Mouse (Mus musculus) lung, embryonic 14.5 days (tissue): ENCODE results near the gene Tomm6. TPM values are rescaled to one million over a fixed set of nuclear protein-coding genes. Genes with fewer than 3 reads are reported as not detected.

Experiments used
- ATAC-seq: fragments of 200-750 bp; cut with Nextera tagmentation; 2 replicates; pipeline ENCODE4 v1.8.0; 2017; ENCODE audit warnings: mild to moderate bottlenecking, moderate TSS enrichment, moderate library complexity; ENCODE audit not compliant: insufficient read depth
- DNase-seq: peaks from one replicate; pipeline ENCODE4 v3.0.0-alpha.2; 2015
- H3K27ac ChIP-seq: fragments of 300-500 bp; sonication (generic); 2 replicates; pipeline ENCODE4 v1.5.1; 2014; ENCODE audit warnings: low read depth, mild to moderate bottlenecking, moderate library complexity
- H3K27me3 ChIP-seq: fragments of 300-500 bp; sonication (generic); 2 replicates; pipeline ENCODE4 v1.6.1; 2014; ENCODE audit warnings: low read length, control low read depth; ENCODE audit not compliant: insufficient read depth
- H3K36me3 ChIP-seq: fragments of 300-500 bp; sonication (generic); 2 replicates; pipeline ENCODE4 v1.6.1; 2014; ENCODE audit warnings: control low read depth; ENCODE audit not compliant: insufficient read depth
- H3K4me1 ChIP-seq: fragments of 300-500 bp; sonication (generic); 2 replicates; pipeline ENCODE4 v1.6.1; 2014; ENCODE audit warnings: antibody characterized with exemption, control low read depth; ENCODE audit not compliant: insufficient read depth
- H3K4me2 ChIP-seq: fragments of 300-500 bp; sonication (generic); 2 replicates; pipeline ENCODE4 v1.6.1; 2014; ENCODE audit warnings: mild to moderate bottlenecking
- H3K4me3 ChIP-seq: fragments of 300-500 bp; sonication (generic); 2 replicates; pipeline ENCODE4 v1.5.1; 2014; ENCODE audit warnings: low read depth, low read length
- H3K9ac ChIP-seq: fragments of 300-500 bp; sonication (generic); 2 replicates; pipeline ENCODE4 v1.6.1; 2014
- H3K9me3 ChIP-seq: fragments of 300-500 bp; sonication (generic); 2 replicates; pipeline ENCODE4 v1.6.1; 2016; ENCODE audit warnings: low read depth, low read length, control low read depth
- CTCF ChIP-seq: IDR thresholded peaks from 2 replicates; pipeline ENCODE4 v1.5.1; 2016; ENCODE audit warnings: antibody characterized with exemption, low read depth
- WGBS: fragments of 180-500 bp; shearing (Covaris S2); extraction: QIAGEN DNeasy Blood & Tissue Kit; methylation state at CpG from one replicate; pipeline ENCODE4 v1.1.7; 2014; 5-methylcytosine and 5-hydroxymethylcytosine counted together
- polyA plus RNA-seq: library from polyadenylated mRNA; unstranded; fragments of >200 nt; fragmentation: Nextera tagmentation; extraction: Ambion mirVana; gene quantifications from 2 replicates; pipeline ENCODE4 v1.2.1, GENCODE M21; 2014

Tomm6 gene
- 433 and 434 TPM in 2 replicates for polyA plus RNA-seq

DNA sequence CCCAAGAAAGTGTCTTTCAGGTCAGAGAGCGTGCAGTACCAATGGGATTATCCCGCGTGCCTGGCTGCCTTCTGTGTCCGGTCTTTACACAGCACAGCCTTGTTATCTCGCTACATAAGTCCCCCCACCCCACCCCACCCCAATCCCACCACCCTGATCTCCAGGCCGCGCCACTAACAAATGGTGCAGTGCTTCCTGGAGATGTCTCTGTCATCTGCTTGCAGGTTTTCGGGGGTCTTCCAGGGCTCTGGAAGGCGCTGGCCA is at the start of gene Tomm6:
Gene Tomm6, minus strand, starts transcription at position 43 of the 264 bp plus-strand sequence.
- Histone ChIP-seq H3K4me2 (peak within 1 kb of the TSS; percentile 99), H3K9ac (peak within 1 kb of the TSS; percentile 82), H3K27me3 (no peaks in the 10 kb centered on the region), H3K4me3 (peak within 1 kb of the TSS; percentile 81), H3K27ac (peak within 1 kb of the TSS; percentile 86), H3K9me3 (no peaks in the 10 kb centered on the region), H3K4me1 (peaks cover 7% of the 10 kb centered on the region; the same call in 1 of the 2 replicates), H3K36me3 (peaks cover 35% of the 10 kb centered on the region)
- DNase-seq (no peak), ATAC-seq (no peak)
- WGBS: 0% methylated on average over 9 of the region's 9 CpGs
- TF ChIP-seq CTCF: no peak

DNA sequence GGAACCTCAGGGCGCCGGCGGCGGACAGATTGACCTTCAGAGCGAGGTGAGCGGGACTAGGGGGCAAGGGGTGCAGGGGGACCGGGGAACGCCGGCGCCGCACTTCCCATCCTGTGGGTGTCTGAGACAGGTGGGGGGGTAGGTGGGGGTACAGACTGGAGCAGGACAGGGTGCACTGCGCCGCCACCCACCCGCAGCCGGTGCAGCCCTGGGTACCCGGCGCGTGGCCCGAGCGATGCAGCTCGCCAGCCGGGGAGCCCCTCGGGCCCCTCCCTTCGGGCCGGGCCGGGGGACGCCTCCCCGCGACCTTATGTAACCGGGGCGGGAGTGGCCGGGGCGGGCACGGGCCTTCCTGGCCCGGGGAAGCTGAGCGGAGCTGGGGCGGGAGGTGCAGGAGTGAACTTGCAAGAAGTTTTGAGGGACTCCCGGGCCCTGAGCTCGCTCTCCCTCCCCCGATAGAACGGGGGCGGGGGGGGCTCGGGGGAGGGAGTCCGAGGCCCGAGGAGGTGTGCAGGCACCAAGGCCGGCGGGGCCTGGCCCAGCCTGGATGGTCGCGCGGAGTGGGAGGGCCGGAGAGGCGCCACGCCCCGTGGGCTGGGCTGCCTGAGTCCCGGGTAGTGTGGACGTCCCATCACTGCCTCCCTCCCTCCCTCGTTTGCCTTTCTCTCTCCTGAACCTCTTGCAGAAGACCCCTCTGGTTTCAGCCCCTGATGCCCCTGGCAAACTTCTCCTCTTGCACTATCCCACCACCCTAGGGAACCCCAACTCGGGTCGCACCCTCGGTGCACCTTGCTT is 49.3 kb upstream of the Tomm6 start:
- Histone ChIP-seq H3K27ac (peak overlapping the region; percentile 67; the same call in 1 of the 2 replicates), H3K4me3 (peak overlapping the region; percentile 73), H3K27me3 (peaks cover 17% of the 10 kb centered on the region; the same call in 1 of the 2 replicates), H3K4me1 (peaks cover 4% of the 10 kb centered on the region; the same call in 1 of the 2 replicates), H3K4me2 (peak overlapping the region; percentile 99), H3K9ac (peak overlapping the region; percentile 72), H3K9me3 (no peaks in the 10 kb centered on the region), H3K36me3 (no peaks in the 10 kb centered on the region)
- under 1% methylated on average over 49 of the region's 60 CpGs for WGBS
- DNase-seq: peak; percentile 87
- TF ChIP-seq CTCF: no peak
- peak; percentile 92 for ATAC-seq

DNA sequence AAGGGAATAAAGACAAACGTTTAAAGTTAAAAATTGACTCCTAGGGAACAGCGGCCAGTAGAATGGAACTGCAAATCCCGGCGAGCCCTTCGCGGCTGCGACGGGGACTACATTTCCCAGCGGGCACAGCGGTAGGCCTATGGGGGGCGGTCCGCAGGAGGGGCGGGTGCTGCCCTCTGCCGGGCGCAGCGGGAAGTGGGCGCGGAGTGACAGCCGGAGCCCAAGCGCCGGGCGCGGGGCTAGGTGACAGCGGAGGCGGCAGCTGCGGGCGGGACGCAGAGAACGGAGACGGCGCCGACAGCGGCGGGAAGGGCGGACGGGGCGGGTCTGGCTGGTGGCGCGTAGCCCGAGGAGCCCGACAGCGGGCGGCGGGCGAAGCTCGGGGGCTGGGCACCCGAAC is 48.7 kb upstream of the Tomm6 start, which contains the start of gene Tfeb:
Gene Tfeb, plus strand, starts transcription at position 175 of the 400 bp plus-strand sequence.
- no peaks in the 10 kb centered on the region for H3K36me3 ChIP-seq
- peak within 1 kb of the TSS; percentile 99 for H3K4me2 ChIP-seq
- H3K4me1 ChIP-seq: peaks cover 4% of the 10 kb centered on the region; the same call in 1 of the 2 replicates
- WGBS: under 1% methylated on average over 47 of the region's 47 CpGs
- peak; percentile 98 for DNase-seq
- H3K27me3 ChIP-seq: peaks cover 17% of the 10 kb centered on the region; the same call in 1 of the 2 replicates
- no peaks in the 10 kb centered on the region for H3K9me3 ChIP-seq
- H3K27ac ChIP-seq: peak within 1 kb of the TSS; percentile 67; the same call in 1 of the 2 replicates
- H3K4me3 ChIP-seq: peak within 1 kb of the TSS; percentile 73
- peak; percentile 79 for ATAC-seq
- H3K9ac ChIP-seq: peak within 1 kb of the TSS; percentile 72
- peak; percentile 82 for TF ChIP-seq CTCF

DNA sequence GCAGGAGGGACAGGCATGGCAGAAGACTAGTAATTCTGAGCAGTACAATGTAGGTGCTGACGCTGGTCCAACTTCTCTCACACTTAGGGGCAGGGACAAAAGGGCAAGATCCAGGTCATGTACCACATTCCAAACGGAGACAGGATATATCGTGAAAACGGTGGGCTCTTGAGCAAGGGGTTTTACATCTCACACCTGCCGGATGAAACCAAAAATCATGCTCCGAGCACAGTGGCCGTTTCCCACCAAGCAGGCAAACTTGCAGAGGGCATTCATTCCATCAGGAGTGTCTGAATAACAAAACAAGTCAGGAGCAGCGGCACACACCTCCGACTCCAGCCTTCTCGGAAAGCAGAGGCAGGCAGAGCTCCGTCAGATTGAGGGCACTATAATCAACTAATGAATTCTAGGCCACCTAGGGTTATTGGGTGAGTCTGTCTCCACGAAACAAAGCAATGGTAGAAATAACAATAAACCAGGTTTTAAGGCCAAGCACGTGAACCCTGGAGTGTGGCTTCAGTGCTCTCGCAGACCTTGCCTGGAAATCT is 47.4 kb upstream of the Tomm6 start:
- no peaks in the 10 kb centered on the region for H3K9me3 ChIP-seq
- no peaks in the 10 kb centered on the region for H3K36me3 ChIP-seq
- H3K4me1 ChIP-seq: peaks cover 4% of the 10 kb centered on the region; the same call in 1 of the 2 replicates
- ATAC-seq (no peak), DNase-seq (no peak)
- H3K4me3 ChIP-seq: no peak overlapping the region
- TF ChIP-seq CTCF: no peak
- 68% methylated on average over 14 of the region's 14 CpGs for WGBS
- no peak overlapping the region for H3K9ac ChIP-seq
- no peak overlapping the region for H3K4me2 ChIP-seq
- H3K27ac ChIP-seq: no peak overlapping the region
- H3K27me3 ChIP-seq: peaks cover 17% of the 10 kb centered on the region; the same call in 1 of the 2 replicates

DNA sequence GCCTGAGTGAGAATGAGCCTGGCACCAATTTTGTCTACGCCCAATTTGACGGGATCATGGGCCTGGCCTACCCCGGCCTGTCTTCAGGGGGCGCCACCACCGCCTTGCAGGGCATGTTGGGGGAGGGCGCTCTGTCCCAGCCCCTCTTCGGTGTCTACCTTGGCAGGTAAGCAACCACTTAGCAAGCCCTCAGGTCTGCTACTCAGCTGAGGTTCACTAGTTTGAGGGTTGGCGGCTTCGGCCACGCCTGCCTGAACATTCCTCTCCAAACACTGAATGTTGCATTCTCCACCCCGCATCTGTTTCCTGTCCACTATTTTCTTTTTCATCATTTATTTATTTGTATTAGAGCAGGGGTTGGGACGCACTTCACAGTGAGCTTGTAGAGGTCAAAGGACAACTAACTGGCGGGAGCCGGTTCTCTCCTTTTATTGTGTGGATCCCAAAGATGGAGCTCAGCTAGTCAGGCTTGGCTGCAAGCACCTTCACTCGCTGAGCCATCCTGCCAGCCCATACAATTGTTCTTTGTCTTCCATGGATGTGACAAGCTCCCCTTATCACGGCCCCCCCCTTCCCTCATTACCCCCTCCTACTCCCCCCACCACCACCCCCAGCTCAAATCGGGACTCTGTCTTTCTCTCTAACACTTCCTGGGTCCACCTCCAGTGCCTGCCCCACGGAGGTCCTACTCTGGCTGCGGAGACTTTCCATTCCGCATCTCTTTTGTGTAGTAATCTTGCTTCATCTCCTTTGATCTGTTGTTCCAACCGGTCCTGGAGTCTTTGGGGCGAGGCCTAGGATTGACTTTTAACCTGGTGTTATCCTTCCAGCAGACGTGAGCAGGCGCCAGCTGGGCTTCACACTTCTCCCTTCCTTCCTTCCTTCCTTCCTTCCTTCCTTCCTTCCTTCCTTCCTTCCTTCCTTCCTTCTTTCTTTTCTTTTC is 42.7 kb upstream of the Tomm6 start:
- Histone ChIP-seq H3K27ac (no peak overlapping the region), H3K4me3 (no peak overlapping the region), H3K27me3 (no peaks in the 10 kb centered on the region), H3K4me2 (no peak overlapping the region), H3K9ac (no peak overlapping the region), H3K4me1 (no peaks in the 10 kb centered on the region), H3K9me3 (no peaks in the 10 kb centered on the region), H3K36me3 (no peaks in the 10 kb centered on the region)
- ATAC-seq: no peak
- peak; percentile 46 for TF ChIP-seq CTCF
- DNase-seq: peak; percentile 17
- 46% methylated on average over 24 of the region's 24 CpGs for WGBS

DNA sequence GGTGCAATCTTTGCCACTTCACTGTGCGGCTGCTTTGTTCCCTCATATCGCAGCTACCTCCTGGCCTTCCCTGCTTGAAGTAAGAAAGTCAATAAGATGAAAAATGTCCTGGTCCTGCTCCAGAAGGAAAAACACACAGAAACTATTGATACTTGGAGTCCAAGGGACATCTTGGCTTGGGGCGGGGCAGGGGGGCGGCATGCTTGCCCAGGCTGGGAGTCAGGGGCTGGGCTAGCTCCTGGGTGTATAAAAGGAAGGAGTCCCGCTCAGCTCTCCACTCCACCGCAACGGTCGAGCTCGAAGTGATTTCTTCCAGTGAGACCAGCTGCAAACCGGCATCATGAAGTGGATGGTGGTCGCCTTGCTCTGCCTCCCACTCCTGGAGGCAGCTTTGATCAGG is 38.4 kb upstream of the Tomm6 start, which contains the start of gene Pgc:
Gene Pgc, plus strand, starts transcription at position 277 of the 400 bp plus-strand sequence.
- Histone ChIP-seq H3K36me3 (no peaks in the 10 kb centered on the region), H3K4me1 (no peaks in the 10 kb centered on the region), H3K4me2 (no peak within 1 kb of the TSS), H3K4me3 (no peak within 1 kb of the TSS), H3K27ac (no peak within 1 kb of the TSS), H3K9ac (no peak within 1 kb of the TSS), H3K9me3 (no peaks in the 10 kb centered on the region), H3K27me3 (no peaks in the 10 kb centered on the region)
- no peak for TF ChIP-seq CTCF
- WGBS: 60% methylated on average over 11 of the region's 11 CpGs
- ATAC-seq: no peak
- no peak for DNase-seq
